Mouse (Mus musculus) cerebellum, adult 2 months (tissue): ENCODE measurements around the gene Ate1.

ENCODE experiments used
- CTCF ChIP-seq: fragments of 200-500 bp; IDR thresholded peaks from 2 replicates; pipeline ENCODE4 v1.5.1; 2011; ENCODE audit warnings: low read depth, mild to moderate bottlenecking, control low read depth, low read length, moderate library complexity, borderline replicate concordance; ENCODE audit not compliant: insufficient read depth
- POLR2A ChIP-seq: fragments of 200-500 bp; IDR thresholded peaks from 2 replicates; pipeline ENCODE4 v1.6.1; 2011; ENCODE audit warnings: low read length, control low read depth, borderline replicate concordance; ENCODE audit not compliant: insufficient read depth

DNA sequence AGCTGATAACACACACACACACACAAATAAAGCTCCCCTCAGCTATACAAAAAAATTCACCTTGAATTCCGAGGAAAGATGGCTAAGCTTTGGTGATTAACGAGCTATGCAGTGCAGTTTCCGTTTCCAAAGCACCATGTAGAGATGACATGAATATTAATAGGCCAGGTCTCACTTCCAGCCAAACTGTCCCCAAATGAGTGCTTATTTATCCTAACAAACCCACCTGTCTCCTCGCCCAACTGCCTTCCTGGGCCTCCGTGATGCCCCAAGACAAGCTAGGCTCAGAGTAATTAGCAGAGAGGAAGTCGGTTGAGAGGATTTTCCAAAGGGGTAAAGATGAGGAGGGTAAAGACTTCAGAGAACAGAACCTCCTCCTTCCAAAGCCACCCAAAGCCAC is 49.1 kb downstream of the Ate1 start:
- TF ChIP-seq CTCF (no peak), POLR2A (no peak)
